Mouse (Mus musculus) stomach, embryonic 14.5 days (tissue): ENCODE measurements around the gene Dctd. TPM values are rescaled to one million over a fixed set of nuclear protein-coding genes. Genes with fewer than 3 reads are reported as not detected.

Experiments
- ATAC-seq: fragments of 200-750 bp; cut with Nextera tagmentation; 2 replicates; pipeline ENCODE4 v1.8.0; 2017; ENCODE audit warnings: low read depth, moderate TSS enrichment; ENCODE audit not compliant: insufficient number of reproducible peaks, insufficient read depth, low FRiP score
- H3K27ac ChIP-seq: fragments of 300-500 bp; sonication (generic); 2 replicates; pipeline ENCODE4 v1.5.1; 2014; ENCODE audit warnings: mild to moderate bottlenecking, low read length, moderate library complexity, mixed read lengths
- H3K27me3 ChIP-seq: fragments of 300-500 bp; sonication (generic); 2 replicates; pipeline ENCODE4 v1.6.1; 2014; ENCODE audit warnings: low read length, control low read depth, mixed read lengths; ENCODE audit not compliant: control insufficient read depth, insufficient read depth
- H3K36me3 ChIP-seq: fragments of 300-500 bp; sonication (generic); 2 replicates; pipeline ENCODE4 v1.6.1; 2014; ENCODE audit warnings: mild to moderate bottlenecking, control low read depth, low read length, moderate library complexity, mixed read lengths; ENCODE audit not compliant: control insufficient read depth, insufficient read depth
- H3K4me1 ChIP-seq: fragments of 300-500 bp; sonication (generic); 2 replicates; pipeline ENCODE4 v1.6.1; 2014; ENCODE audit warnings: low read length, control low read depth, mixed read lengths; ENCODE audit not compliant: control insufficient read depth, insufficient read depth
- H3K4me2 ChIP-seq: fragments of 300-500 bp; sonication (generic); replicated peaks from 2 replicates; pipeline ENCODE4 v1.6.1; 2014; ENCODE audit warnings: low read depth, low read length, control low read depth
- H3K4me3 ChIP-seq: fragments of 300-500 bp; sonication (generic); 2 replicates; pipeline ENCODE4 v1.5.1; 2014; ENCODE audit warnings: low read depth, low read length, control low read depth
- H3K9ac ChIP-seq: fragments of 300-500 bp; sonication (generic); replicated peaks from 2 replicates; pipeline ENCODE4 v1.6.1; 2014; ENCODE audit warnings: low read depth, mild to moderate bottlenecking, control low read depth, low read length, moderate library complexity, mixed read lengths
- H3K9me3 ChIP-seq: fragments of 300-500 bp; sonication (generic); 2 replicates; pipeline ENCODE4 v1.6.1; 2016; ENCODE audit warnings: low read depth, low read length, control low read depth; ENCODE audit not compliant: control insufficient read depth
- WGBS: fragments of 180-500 bp; shearing (Covaris S2); extraction: QIAGEN DNeasy Blood & Tissue Kit; methylation state at CpG from one replicate; pipeline ENCODE4 v1.1.7; 2014; 5-methylcytosine and 5-hydroxymethylcytosine counted together
- polyA plus RNA-seq: library from polyadenylated mRNA; unstranded; fragments of >200 nt; fragmentation: Nextera tagmentation; extraction: Ambion mirVana; gene quantifications from 2 replicates; pipeline ENCODE4 v1.2.1, GENCODE M21; 2014

The Dctd gene
- polyA plus RNA-seq, 1 experiment from 2014 or later: 38.5 TPM

DNA sequence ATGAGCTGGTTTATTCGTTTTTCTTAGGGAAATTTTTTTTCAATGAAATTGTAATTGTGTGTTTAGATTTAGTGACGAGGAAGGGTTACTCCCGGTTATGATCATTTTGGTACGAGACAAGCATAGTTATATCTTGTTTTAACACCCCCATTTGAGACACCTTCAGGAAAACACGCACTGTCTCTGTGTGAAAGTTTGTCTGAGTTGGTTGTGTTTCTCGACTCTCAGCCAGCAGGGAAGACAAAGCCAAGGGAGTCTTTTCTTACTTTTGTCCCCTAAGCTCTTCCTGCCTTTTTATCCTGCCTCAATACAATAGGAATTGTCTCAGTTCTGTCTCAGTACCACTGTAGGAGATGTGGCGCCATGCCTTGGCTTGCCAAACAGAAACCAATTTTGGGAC, 84.9 kb downstream of the Dctd start:
- no peak overlapping the region for H3K27ac ChIP-seq
- no peaks in the 10 kb centered on the region for H3K9me3 ChIP-seq
- H3K4me2 ChIP-seq: no peak overlapping the region
- no peak overlapping the region for H3K4me3 ChIP-seq
- no peaks in the 10 kb centered on the region for H3K27me3 ChIP-seq
- no peak overlapping the region for H3K9ac ChIP-seq
- no peak for ATAC-seq
- no peaks in the 10 kb centered on the region for H3K36me3 ChIP-seq
- WGBS: 89% methylated on average over 7 of the region's 7 CpGs
- H3K4me1 ChIP-seq: no peaks in the 10 kb centered on the region

DNA sequence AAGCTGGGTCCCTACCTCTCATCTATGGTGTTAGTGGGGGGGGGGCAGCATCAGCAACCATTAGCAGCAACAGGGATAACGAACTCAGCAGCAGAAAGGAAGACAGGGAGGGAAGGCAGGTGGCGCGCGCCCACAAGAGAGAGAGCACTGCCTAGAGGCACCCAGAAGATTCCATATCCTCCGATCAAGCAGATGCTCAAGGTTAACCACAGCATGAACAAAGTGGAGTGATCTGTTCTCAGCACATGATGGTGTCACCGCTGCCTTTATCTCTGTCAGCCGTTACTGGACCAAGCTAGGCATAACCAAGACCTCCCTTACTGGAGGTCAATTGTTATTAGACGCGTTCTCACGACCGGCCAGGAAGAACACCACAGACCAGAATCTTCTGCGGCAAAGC, 89.7 kb downstream of the Dctd start:
- no peaks in the 10 kb centered on the region for H3K36me3 ChIP-seq
- no peaks in the 10 kb centered on the region for H3K27me3 ChIP-seq
- no peak overlapping the region for H3K9ac ChIP-seq
- H3K9me3 ChIP-seq: no peaks in the 10 kb centered on the region
- 95% methylated on average over 12 of the region's 12 CpGs for WGBS
- ATAC-seq: no peak
- no peak overlapping the region for H3K4me3 ChIP-seq
- H3K4me1 ChIP-seq: no peaks in the 10 kb centered on the region
- H3K27ac ChIP-seq: no peak overlapping the region
- no peak overlapping the region for H3K4me2 ChIP-seq

GRCm38 (mm10) chr8:48195971-48196370, 97.1 kb downstream of the Dctd start:
- WGBS: 98% methylated on average over 9 of the region's 9 CpGs
- H3K27ac ChIP-seq: no peak overlapping the region
- ATAC-seq: no peak

DNA sequence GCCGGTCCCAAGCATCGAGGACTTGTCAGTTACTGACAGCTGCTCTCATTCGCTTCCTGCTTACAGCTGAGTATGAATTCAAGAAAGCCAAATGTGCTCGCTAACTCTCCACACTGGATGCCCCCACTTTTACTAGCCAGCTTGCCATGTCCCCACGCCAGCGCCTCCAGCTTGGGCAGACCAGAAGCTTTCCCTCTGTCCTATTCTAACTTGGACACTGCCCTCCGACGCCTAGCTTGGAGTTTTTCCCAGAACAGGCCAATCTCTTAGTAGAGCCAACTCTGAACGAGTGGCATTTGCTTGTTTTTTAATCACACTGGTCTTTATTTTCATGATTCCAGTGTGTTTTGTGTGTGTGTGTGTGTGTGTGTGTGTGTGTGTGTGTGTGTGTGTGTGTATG, 100.3 kb downstream of the Dctd start:
- H3K4me1 ChIP-seq: no peaks in the 10 kb centered on the region
- H3K4me3 ChIP-seq: no peak overlapping the region
- no peak overlapping the region for H3K9ac ChIP-seq
- H3K27me3 ChIP-seq: no peaks in the 10 kb centered on the region
- peaks cover 2% of the 10 kb centered on the region; the same call in 1 of the 2 replicates for H3K9me3 ChIP-seq
- H3K4me2 ChIP-seq: no peak overlapping the region
- no peak for ATAC-seq
- 92% methylated on average over 9 of the region's 9 CpGs for WGBS
- no peaks in the 10 kb centered on the region for H3K36me3 ChIP-seq
- no peak overlapping the region for H3K27ac ChIP-seq

More at GRCm38 (mm10) chr8:48195971-48196370, 97.1 kb downstream of the Dctd start:
- Histone ChIP-seq H3K4me3 (no peak overlapping the region), H3K36me3 (no peaks in the 10 kb centered on the region), H3K9ac (no peak overlapping the region), H3K9me3 (peaks cover 2% of the 10 kb centered on the region; the same call in 1 of the 2 replicates), H3K4me2 (no peak overlapping the region), H3K4me1 (no peaks in the 10 kb centered on the region), H3K27me3 (no peaks in the 10 kb centered on the region)

- peaks cover 2% of the 10 kb centered on the region; the same call in 1 of the 2 replicates for H3K9me3 ChIP-seq
- no peak overlapping the region for H3K27ac ChIP-seq
- H3K4me2 ChIP-seq: no peak overlapping the region
- H3K4me1 ChIP-seq: no peaks in the 10 kb centered on the region
- no peak overlapping the region for H3K4me3 ChIP-seq
- H3K9ac ChIP-seq: no peak overlapping the region
- H3K27me3 ChIP-seq: no peaks in the 10 kb centered on the region
- WGBS: 74% methylated on average over 3 of the region's 3 CpGs
- no peak for ATAC-seq
- H3K36me3 ChIP-seq: no peaks in the 10 kb centered on the region
These were observed 103.7 kb downstream of the Dctd start for GRCm38 (mm10) chr8:48202632-48203031.

Other genes with a start within 250 kb of the Dctd start
- 12.0 and 13.3 TPM in 2 replicates for gene Wwc2, start 108.2 kb upstream of the Dctd start, polyA plus RNA-seq